Mouse (Mus musculus): ENCODE data around the gene Pacsin2.

- TF ChIP-seq NELFE (IDR thresholded peaks at IDR 0.05; ENCODE audit: low read depth, low read length) (no peak), CTCF (conservative IDR thresholded peaks at IDR 0.05 in 1 of 2, IDR thresholded peaks at IDR 0.05 in 1 of 2; ENCODE audit: low read depth in 2 of 2, low read length in 2 of 2) (no peak), UBTF (IDR thresholded peaks at IDR 0.05; ENCODE audit: low read depth, low read length) (no peak), EP300 (IDR thresholded peaks at IDR 0.05; ENCODE audit: low read length) (no peak), POLR2A (IDR thresholded peaks at IDR 0.05; ENCODE audit: low read depth, low read length) (no peak), E2F4 (IDR thresholded peaks at IDR 0.05; ENCODE audit: insufficient replicate concordance, low read depth, low read length) (no peak), MXI1 (IDR thresholded peaks at IDR 0.05; ENCODE audit: low read depth, low read length) (no peak)
Measured at GRCm38 (mm10) chr15:83425277-83425676, 39.1 kb downstream of the Pacsin2 start.

All from CH12.LX (cell line).